Mouse (Mus musculus) heart, adult 2 months (tissue): Measurements from ENCODE around the gene Incenp.

Experiments
- CTCF ChIP-seq: fragments of 200-600 bp; IDR thresholded peaks from 2 replicates; pipeline ENCODE4 v1.8.1; 2022; ENCODE audit warnings: antibody characterized with exemption, mild to moderate bottlenecking, moderate library complexity
- POLR2A ChIP-seq: fragments of 200-500 bp; IDR thresholded peaks from 2 replicates; pipeline ENCODE4 v1.6.1; 2011; ENCODE audit warnings: mild to moderate bottlenecking, low read depth, low read length, control low read depth; ENCODE audit not compliant: insufficient read depth

DNA sequence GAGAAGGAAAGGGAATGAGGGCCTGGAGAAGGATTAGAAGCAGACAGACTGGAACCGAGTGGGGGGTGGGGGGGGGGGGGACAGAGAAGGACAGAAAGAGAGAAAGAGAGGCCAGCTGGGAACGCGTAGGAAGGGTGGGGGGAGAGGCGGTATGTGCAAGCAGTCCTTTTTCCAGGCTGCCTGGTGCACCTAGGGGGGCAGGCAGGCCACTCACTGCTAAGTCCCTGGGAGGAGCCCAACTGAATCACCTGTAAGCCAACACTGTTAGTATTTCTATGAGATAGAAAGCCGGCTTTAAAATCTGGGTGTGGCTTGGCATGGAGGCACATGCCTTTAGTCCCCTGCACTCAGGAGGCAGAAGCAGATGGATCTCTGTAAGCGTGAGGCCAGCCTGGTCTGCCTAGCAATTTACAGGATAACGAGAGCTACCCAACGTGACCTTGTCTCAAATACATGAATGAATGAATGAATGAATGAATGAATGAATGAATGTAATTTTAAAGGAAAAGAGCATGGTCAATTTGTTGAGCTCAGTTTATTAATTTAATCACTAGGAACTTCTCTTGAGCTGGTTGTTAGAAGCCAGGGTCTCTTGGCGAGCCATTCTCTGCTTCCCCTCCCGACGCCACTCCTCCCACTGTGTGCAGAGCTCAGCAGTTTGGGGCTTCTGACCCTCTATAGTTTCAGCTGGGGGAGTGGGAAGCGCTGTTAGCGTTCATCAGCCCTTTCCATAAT lies 24.9 kb upstream of the Incenp start:
- no peak for TF ChIP-seq CTCF
- no peak for TF ChIP-seq POLR2A
